Mouse (Mus musculus) G1E (cell line): ENCODE measurements around the gene Zp1.

Experiments
- CTCF ChIP-seq: IDR thresholded peaks from 2 replicates; pipeline ENCODE4 v1.5.1; 2012; ENCODE audit warnings: low read depth, low read length, inconsistent platforms, mixed read lengths
- GATA1 ChIP-seq: IDR thresholded peaks from 2 replicates; pipeline ENCODE4 v1.6.1; 2012; ENCODE audit warnings: borderline replicate concordance, low read length, inconsistent platforms, mixed read lengths
- POLR2AphosphoS5 ChIP-seq: IDR thresholded peaks from 2 replicates; pipeline ENCODE4 v1.6.1; 2012; ENCODE audit warnings: low read depth, low read length, inconsistent platforms; ENCODE audit not compliant: insufficient replicate concordance
- TAL1 ChIP-seq: conservative IDR thresholded peaks from 2 replicates; pipeline ENCODE4 v1.6.1; 2012; ENCODE audit warnings: low read depth, low read length, inconsistent platforms, mixed read lengths

DNA sequence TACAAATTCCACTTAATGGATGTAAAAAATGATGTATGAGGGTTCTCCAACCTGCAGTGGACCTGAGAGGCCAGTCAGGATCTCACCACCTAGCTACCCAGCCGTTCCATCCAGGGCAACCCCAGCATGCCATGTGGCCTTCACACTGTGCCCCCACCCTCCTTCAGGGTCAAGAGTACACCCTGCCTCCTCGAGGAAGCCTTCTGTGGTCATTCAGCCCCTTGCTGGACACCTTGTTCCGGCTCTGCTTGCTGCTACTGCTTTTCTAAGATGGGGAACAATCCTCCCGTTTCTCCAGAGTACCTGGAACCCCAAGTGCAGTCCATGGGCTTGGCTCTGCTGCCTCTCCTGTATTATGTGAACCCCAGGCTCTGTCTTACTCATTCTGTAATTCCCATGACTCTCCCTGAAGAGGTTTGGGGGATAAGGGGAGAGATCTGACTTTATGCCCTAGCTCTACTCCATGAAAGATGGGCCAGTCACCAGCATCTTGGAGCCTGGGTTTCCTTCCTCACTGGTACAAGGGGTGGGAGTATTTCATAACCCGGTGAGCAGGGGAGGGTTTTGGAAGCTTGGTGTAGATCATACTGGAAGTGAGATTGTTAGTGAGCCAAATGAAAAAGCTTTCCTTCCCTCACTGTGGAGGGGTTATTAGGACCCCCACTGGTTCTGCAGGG lies 52.3 kb downstream of the Zp1 start:
- TF ChIP-seq GATA1: no peak
- TF ChIP-seq CTCF: no peak
- no peak for TF ChIP-seq TAL1
- TF ChIP-seq POLR2AphosphoS5: no peak
